Mouse (Mus musculus): Measurements from ENCODE around the gene Tas2r116.

The Tas2r116 gene

GRCm38 (mm10) chr6:132855138-132855537, at the start of gene Tas2r116:
Gene Tas2r116 (plus strand): TSS chr6:132855438.
- DNase-seq: no peak

GRCm38 (mm10) chr6:132846842-132847241, 8.4 kb upstream of the Tas2r116 start, which contains the start of gene Tas2r123:
Gene Tas2r123 (plus strand): TSS chr6:132847142.
- DNase-seq: no peak

- no peak for DNase-seq
These were observed 12.5 kb downstream of the Tas2r116 start, which contains the start of gene Tas2r110 for GRCm38 (mm10) chr6:132867708-132868107. Gene Tas2r110 (plus strand): TSS chr6:132868008.

- no peak for DNase-seq
These were observed 37.5 kb downstream of the Tas2r116 start, which contains the start of gene Tas2r113 for GRCm38 (mm10) chr6:132892711-132893110. Gene Tas2r113 (plus strand): TSS chr6:132893011.

All from layer of hippocampus, adult 9-11 months (tissue).